Mouse (Mus musculus): ENCODE results near the gene Myo10. TPM values are rescaled to one million over a fixed set of nuclear protein-coding genes. Genes with fewer than 3 reads are reported as not detected.

Gene Myo10
- polyA plus RNA-seq, 1 experiment from 2014 or later: 48.4 TPM

- 50% methylated on average over 4 of the region's 4 CpGs for WGBS
- no peak overlapping the region for H3K4me2 ChIP-seq (ENCODE audit: low read depth, severe bottlenecking)
- H3K27me3 ChIP-seq (ENCODE audit: control insufficient read depth, insufficient read depth, low read length): peaks cover 13% of the 10 kb centered on the region
- no peak overlapping the region for H3K4me3 ChIP-seq (ENCODE audit: low read depth, low read length)
- ATAC-seq (ENCODE audit: insufficient number of reproducible peaks, low FRiP score, low TSS enrichment, low read depth): no peak
- H3K36me3 ChIP-seq (ENCODE audit: control insufficient read depth, insufficient read depth, low read length): no peaks in the 10 kb centered on the region
- H3K27ac ChIP-seq (replicated peaks; ENCODE audit: low read depth, low read length): no peak overlapping the region
- no peak for DNase-seq (ENCODE audit: low spot score)
- no peaks in the 10 kb centered on the region for H3K9me3 ChIP-seq (ENCODE audit: control insufficient read depth, low read length)
- no peak overlapping the region for H3K9ac ChIP-seq (ENCODE audit: low read length)
- 0 out of 2 replicates have a peak, but pooled peaks cover 5% of the 10 kb centered on the region for H3K4me1 ChIP-seq (ENCODE audit: control insufficient read depth, insufficient read depth, low read length)
Observed at GRCm38 (mm10) chr15:25844771-25845170, 222.4 kb downstream of the Myo10 start.

- Histone ChIP-seq H3K27ac (replicated peaks; ENCODE audit: low read depth, low read length) (no peak overlapping the region), H3K36me3 (ENCODE audit: control insufficient read depth, insufficient read depth, low read length) (no peaks in the 10 kb centered on the region), H3K9me3 (ENCODE audit: control insufficient read depth, low read length) (no peaks in the 10 kb centered on the region), H3K9ac (ENCODE audit: low read length) (no peak overlapping the region), H3K4me1 (ENCODE audit: control insufficient read depth, insufficient read depth, low read length) (0 out of 2 replicates have a peak, but pooled peaks cover 5% of the 10 kb centered on the region), H3K27me3 (ENCODE audit: control insufficient read depth, insufficient read depth, low read length) (peaks cover 4% of the 10 kb centered on the region; the same call in 1 of the 2 replicates), H3K4me3 (ENCODE audit: low read depth, low read length) (no peak overlapping the region), H3K4me2 (ENCODE audit: low read depth, severe bottlenecking) (no peak overlapping the region)
- no peak for DNase-seq (ENCODE audit: low spot score)
- WGBS: 80% methylated on average over 1 of the region's 1 CpGs
- ATAC-seq (ENCODE audit: insufficient number of reproducible peaks, low FRiP score, low TSS enrichment, low read depth): no peak
Observed at GRCm38 (mm10) chr15:25847576-25848168, 225.3 kb downstream of the Myo10 start.

- Histone ChIP-seq H3K4me3 (ENCODE audit: low read depth, low read length) (no peak overlapping the region), H3K9me3 (ENCODE audit: control insufficient read depth, low read length) (no peaks in the 10 kb centered on the region), H3K36me3 (ENCODE audit: control insufficient read depth, insufficient read depth, low read length) (no peaks in the 10 kb centered on the region), H3K4me1 (ENCODE audit: control insufficient read depth, insufficient read depth, low read length) (peaks cover 6% of the 10 kb centered on the region; the same call in 1 of the 2 replicates), H3K27me3 (ENCODE audit: control insufficient read depth, insufficient read depth, low read length) (no peaks in the 10 kb centered on the region), H3K27ac (replicated peaks; ENCODE audit: low read depth, low read length) (no peak overlapping the region), H3K4me2 (ENCODE audit: low read depth, severe bottlenecking) (no peak overlapping the region), H3K9ac (ENCODE audit: low read length) (no peak overlapping the region)
- 78% methylated on average over 11 of the region's 11 CpGs for WGBS
- no peak for ATAC-seq (ENCODE audit: insufficient number of reproducible peaks, low FRiP score, low TSS enrichment, low read depth)
- DNase-seq (ENCODE audit: low spot score): no peak
Observed at GRCm38 (mm10) chr15:25850552-25850951, 228.2 kb downstream of the Myo10 start.

GRCm38 (mm10) chr15:25854270-25854904 is 232.1 kb downstream of the Myo10 start:
- Histone ChIP-seq H3K36me3 (ENCODE audit: control insufficient read depth, insufficient read depth, low read length) (no peaks in the 10 kb centered on the region), H3K9me3 (ENCODE audit: control insufficient read depth, low read length) (no peaks in the 10 kb centered on the region), H3K27me3 (ENCODE audit: control insufficient read depth, insufficient read depth, low read length) (no peaks in the 10 kb centered on the region), H3K4me2 (ENCODE audit: low read depth, severe bottlenecking) (no peak overlapping the region), H3K27ac (replicated peaks; ENCODE audit: low read depth, low read length) (no peak overlapping the region), H3K4me1 (ENCODE audit: control insufficient read depth, insufficient read depth, low read length) (peaks cover 6% of the 10 kb centered on the region; the same call in 1 of the 2 replicates), H3K9ac (ENCODE audit: low read length) (no peak overlapping the region), H3K4me3 (ENCODE audit: low read depth, low read length) (no peak overlapping the region)
- ATAC-seq (ENCODE audit: insufficient number of reproducible peaks, low FRiP score, low TSS enrichment, low read depth) (no peak), DNase-seq (ENCODE audit: low spot score) (no peak)
- 70% methylated on average over 18 of the region's 18 CpGs for WGBS

GRCm38 (mm10) chr15:25858611-25859058 is 236.3 kb downstream of the Myo10 start:
- no peak overlapping the region for H3K4me3 ChIP-seq (ENCODE audit: low read depth, low read length)
- 62% methylated on average over 10 of the region's 12 CpGs for WGBS
- H3K4me2 ChIP-seq (ENCODE audit: low read depth, severe bottlenecking): no peak overlapping the region
- H3K27ac ChIP-seq (replicated peaks; ENCODE audit: low read depth, low read length): no peak overlapping the region
- H3K36me3 ChIP-seq (ENCODE audit: control insufficient read depth, insufficient read depth, low read length): no peaks in the 10 kb centered on the region
- no peak overlapping the region for H3K9ac ChIP-seq (ENCODE audit: low read length)
- H3K9me3 ChIP-seq (ENCODE audit: control insufficient read depth, low read length): no peaks in the 10 kb centered on the region
- peaks cover 6% of the 10 kb centered on the region; the same call in 1 of the 2 replicates for H3K4me1 ChIP-seq (ENCODE audit: control insufficient read depth, insufficient read depth, low read length)
- ATAC-seq (ENCODE audit: insufficient number of reproducible peaks, low FRiP score, low TSS enrichment, low read depth) (no peak), DNase-seq (ENCODE audit: low spot score) (no peak)
- no peaks in the 10 kb centered on the region for H3K27me3 ChIP-seq (ENCODE audit: control insufficient read depth, insufficient read depth, low read length)

GRCm38 (mm10) chr15:25859469-25859868 is 237.1 kb downstream of the Myo10 start:
- Histone ChIP-seq H3K36me3 (ENCODE audit: control insufficient read depth, insufficient read depth, low read length) (no peaks in the 10 kb centered on the region), H3K9ac (ENCODE audit: low read length) (no peak overlapping the region), H3K9me3 (ENCODE audit: control insufficient read depth, low read length) (no peaks in the 10 kb centered on the region), H3K4me3 (ENCODE audit: low read depth, low read length) (no peak overlapping the region), H3K4me1 (ENCODE audit: control insufficient read depth, insufficient read depth, low read length) (peaks cover 6% of the 10 kb centered on the region; the same call in 1 of the 2 replicates), H3K4me2 (ENCODE audit: low read depth, severe bottlenecking) (no peak overlapping the region), H3K27ac (replicated peaks; ENCODE audit: low read depth, low read length) (no peak overlapping the region), H3K27me3 (ENCODE audit: control insufficient read depth, insufficient read depth, low read length) (no peaks in the 10 kb centered on the region)
- DNase-seq (ENCODE audit: low spot score): no peak
- 66% methylated on average over 3 of the region's 3 CpGs for WGBS
- ATAC-seq (ENCODE audit: insufficient number of reproducible peaks, low FRiP score, low TSS enrichment, low read depth): no peak

GRCm38 (mm10) chr15:25861900-25862299 is 239.6 kb downstream of the Myo10 start:
- Histone ChIP-seq H3K9me3 (ENCODE audit: control insufficient read depth, low read length) (no peaks in the 10 kb centered on the region), H3K4me2 (ENCODE audit: low read depth, severe bottlenecking) (no peak overlapping the region), H3K36me3 (ENCODE audit: control insufficient read depth, insufficient read depth, low read length) (no peaks in the 10 kb centered on the region), H3K4me1 (ENCODE audit: control insufficient read depth, insufficient read depth, low read length) (no peaks in the 10 kb centered on the region), H3K27me3 (ENCODE audit: control insufficient read depth, insufficient read depth, low read length) (no peaks in the 10 kb centered on the region), H3K9ac (ENCODE audit: low read length) (no peak overlapping the region), H3K4me3 (ENCODE audit: low read depth, low read length) (no peak overlapping the region), H3K27ac (replicated peaks; ENCODE audit: low read depth, low read length) (no peak overlapping the region)
- 91% methylated on average over 7 of the region's 7 CpGs for WGBS
- ATAC-seq (ENCODE audit: insufficient number of reproducible peaks, low FRiP score, low TSS enrichment, low read depth): no peak
- no peak for DNase-seq (ENCODE audit: low spot score)
